Mouse (Mus musculus) spleen, adult 2 months (tissue): ENCODE data around the gene Tsc22d1. TPM values are rescaled to one million over a fixed set of nuclear protein-coding genes. Genes with fewer than 3 reads are reported as not detected.

Source experiments
- DNase-seq, 2 experiments: peaks; one replicate each; pipeline versions ENCODE4 v3.0.0 to v3.0.0-alpha.2; 2012 to 2021; ENCODE audit warnings: low spot score in 2 of 2, low read depth in 1 of 2
- H3K27ac ChIP-seq: fragments of 200-500 bp; 2 replicates; pipeline ENCODE4 v1.5.1; 2012; ENCODE audit warnings: low read length, inconsistent platforms; ENCODE audit not compliant: insufficient read depth
- H3K27me3 ChIP-seq: fragments of 200-500 bp; 2 replicates; pipeline ENCODE4 v1.6.1; 2012; ENCODE audit warnings: mild to moderate bottlenecking, moderate library complexity, low read length, inconsistent platforms; ENCODE audit not compliant: control insufficient read depth, insufficient read depth
- H3K36me3 ChIP-seq: fragments of 200-500 bp; 2 replicates; pipeline ENCODE4 v1.6.1; 2012; ENCODE audit warnings: mild to moderate bottlenecking, low read length, inconsistent platforms; ENCODE audit not compliant: control insufficient read depth, insufficient read depth
- H3K4me1 ChIP-seq: fragments of 200-500 bp; 2 replicates; pipeline ENCODE4 v1.6.1; 2011; ENCODE audit warnings: inconsistent platforms; ENCODE audit not compliant: control insufficient read depth, insufficient read depth, insufficient read length
- H3K4me3 ChIP-seq: fragments of 200-500 bp; 2 replicates; pipeline ENCODE4 v1.5.1; 2011; ENCODE audit warnings: mild to moderate bottlenecking, inconsistent platforms; ENCODE audit not compliant: insufficient read depth, insufficient read length; ENCODE audit errors: extremely low read depth
- CTCF ChIP-seq: fragments of 200-500 bp; IDR thresholded peaks from 2 replicates; pipeline ENCODE4 v1.5.1; 2011; ENCODE audit warnings: mild to moderate bottlenecking, inconsistent platforms; ENCODE audit not compliant: insufficient read depth, insufficient read length, insufficient replicate concordance; ENCODE audit errors: extremely low read depth
- POLR2A ChIP-seq: fragments of 200-500 bp; IDR thresholded peaks from 2 replicates; pipeline ENCODE4 v1.6.1; 2011; ENCODE audit warnings: low read depth, low read length, inconsistent platforms
- WGBS: fragments of 180-500 bp; shearing (Covaris S2); methylation state at CpG from one replicate; pipeline ENCODE4 v1.1.7; 2018; 5-methylcytosine and 5-hydroxymethylcytosine counted together
- polyA plus RNA-seq: library from polyadenylated mRNA; depleted of rRNA; stranded (reverse); fragments of >200 nt; gene quantifications from 2 replicates; pipeline ENCODE4 v1.2.3, GENCODE M21; 2012

Gene Tsc22d1
- polyA plus RNA-seq, 1 experiment: 82.9 TPM

DNA sequence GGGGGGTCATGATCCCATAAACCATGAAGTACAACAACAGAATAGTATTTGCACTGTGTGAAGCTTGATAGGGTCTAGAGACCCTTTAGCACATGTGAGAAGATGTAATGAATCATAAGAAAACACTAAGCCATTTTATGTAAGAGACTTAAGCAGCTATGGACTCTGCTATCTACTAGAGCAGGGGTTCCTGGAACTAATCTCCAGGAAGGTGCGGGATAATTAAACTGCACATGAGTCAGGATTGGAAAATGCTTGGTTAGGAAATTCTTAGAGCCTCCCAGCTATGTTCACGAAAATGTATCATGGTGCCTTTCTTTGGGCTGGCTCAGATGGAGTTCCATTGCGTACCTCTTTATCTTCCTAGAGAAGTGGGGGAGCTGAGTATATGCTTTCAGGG, 106.5 kb downstream of the Tsc22d1 start:
- Histone ChIP-seq H3K4me1 (no peaks in the 10 kb centered on the region), H3K36me3 (no peaks in the 10 kb centered on the region), H3K27ac (no peak overlapping the region), H3K4me3 (no peak overlapping the region), H3K27me3 (no peaks in the 10 kb centered on the region)
- TF ChIP-seq CTCF (no peak), POLR2A (no peak)
- 98% methylated on average over 3 of the region's 3 CpGs for WGBS
- DNase-seq: no peak

DNA sequence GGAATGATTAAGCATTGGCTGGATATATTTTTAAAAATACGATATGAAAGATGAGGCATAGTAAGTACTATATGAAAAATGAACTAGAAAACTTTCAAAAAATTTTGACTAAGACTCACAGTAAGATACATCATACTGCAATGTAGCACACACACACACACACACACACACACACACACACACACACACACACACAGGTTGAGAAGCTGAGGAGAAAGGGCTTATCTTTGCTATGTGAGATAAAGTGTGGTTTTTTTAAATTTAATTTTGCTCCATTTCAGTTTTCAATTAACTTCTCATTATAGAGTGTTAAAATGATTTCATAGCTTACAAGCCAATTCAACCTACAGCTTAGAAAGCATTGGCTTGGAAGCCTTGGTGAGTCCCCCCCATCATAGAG, 108.6 kb downstream of the Tsc22d1 start:
- TF ChIP-seq POLR2A (no peak), CTCF (no peak)
- no peaks in the 10 kb centered on the region for H3K36me3 ChIP-seq
- no peak overlapping the region for H3K27ac ChIP-seq
- H3K4me1 ChIP-seq: no peaks in the 10 kb centered on the region
- H3K27me3 ChIP-seq: no peaks in the 10 kb centered on the region
- DNase-seq: no peak
- WGBS: 92% methylated on average over 1 of the region's 1 CpGs
- H3K4me3 ChIP-seq: no peak overlapping the region

DNA sequence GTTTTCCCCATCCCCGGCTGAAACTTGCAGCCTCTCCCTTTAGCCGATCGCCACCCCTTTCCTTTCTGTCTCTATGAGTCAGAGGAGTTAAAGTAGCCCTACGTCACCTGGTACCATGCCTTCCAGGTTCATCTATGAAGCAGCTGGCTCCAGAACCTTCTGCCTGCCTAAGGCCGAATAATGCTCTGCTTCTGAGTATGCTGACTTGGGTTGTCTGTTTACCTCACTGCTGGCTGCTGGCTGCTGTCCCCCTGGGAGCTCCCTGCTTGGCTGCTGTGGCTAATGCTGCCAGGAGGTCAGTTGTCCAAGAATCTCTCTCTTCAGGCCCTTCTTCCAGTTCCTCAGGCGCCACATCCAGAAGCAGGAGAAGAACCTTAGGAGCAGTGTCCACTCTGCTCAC, 111.7 kb downstream of the Tsc22d1 start:
- no peak overlapping the region for H3K4me3 ChIP-seq
- H3K27me3 ChIP-seq: no peaks in the 10 kb centered on the region
- no peaks in the 10 kb centered on the region for H3K36me3 ChIP-seq
- no peaks in the 10 kb centered on the region for H3K4me1 ChIP-seq
- TF ChIP-seq CTCF (no peak), POLR2A (no peak)
- DNase-seq: no peak
- no peak overlapping the region for H3K27ac ChIP-seq
- WGBS: 92% methylated on average over 6 of the region's 6 CpGs

DNA sequence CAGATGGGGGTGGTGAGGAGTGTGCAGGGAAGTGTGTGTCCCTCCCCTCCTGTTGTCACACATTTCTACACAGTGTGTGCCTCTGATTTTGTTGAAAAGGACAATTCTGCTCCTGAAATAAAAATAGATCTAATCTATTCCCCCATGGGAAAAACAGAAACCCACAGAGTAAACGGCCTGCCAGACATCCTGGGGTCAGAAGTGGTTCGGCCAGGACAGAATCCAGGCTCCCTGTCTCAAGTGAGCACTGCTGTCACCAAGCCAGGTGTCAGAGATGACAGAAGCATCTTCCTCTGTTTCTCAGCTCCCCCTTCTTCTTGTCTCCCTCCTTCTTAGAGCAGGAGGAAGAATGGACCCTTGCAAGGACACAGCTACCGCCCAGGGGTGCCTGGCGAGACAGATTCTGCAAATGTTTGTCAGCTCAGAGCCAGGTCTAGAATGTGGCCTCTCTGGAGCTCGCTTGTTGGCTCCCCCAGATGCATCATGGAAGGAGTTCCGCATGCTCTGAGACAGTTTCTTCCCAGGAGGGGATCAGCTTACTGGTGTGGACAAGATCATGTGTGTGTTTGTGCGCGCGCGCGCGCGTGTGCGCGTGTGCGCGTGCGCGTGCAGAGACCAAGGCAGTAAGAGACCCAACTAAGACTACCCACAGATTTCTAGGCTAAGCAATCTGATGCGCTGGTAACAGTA, 112.4 kb downstream of the Tsc22d1 start:
- Histone ChIP-seq H3K36me3 (no peaks in the 10 kb centered on the region), H3K4me1 (no peaks in the 10 kb centered on the region), H3K27ac (no peak overlapping the region), H3K4me3 (no peak overlapping the region), H3K27me3 (no peaks in the 10 kb centered on the region)
- 91% methylated on average over 20 of the region's 20 CpGs for WGBS
- TF ChIP-seq POLR2A (no peak), CTCF (no peak)
- no peak for DNase-seq

DNA sequence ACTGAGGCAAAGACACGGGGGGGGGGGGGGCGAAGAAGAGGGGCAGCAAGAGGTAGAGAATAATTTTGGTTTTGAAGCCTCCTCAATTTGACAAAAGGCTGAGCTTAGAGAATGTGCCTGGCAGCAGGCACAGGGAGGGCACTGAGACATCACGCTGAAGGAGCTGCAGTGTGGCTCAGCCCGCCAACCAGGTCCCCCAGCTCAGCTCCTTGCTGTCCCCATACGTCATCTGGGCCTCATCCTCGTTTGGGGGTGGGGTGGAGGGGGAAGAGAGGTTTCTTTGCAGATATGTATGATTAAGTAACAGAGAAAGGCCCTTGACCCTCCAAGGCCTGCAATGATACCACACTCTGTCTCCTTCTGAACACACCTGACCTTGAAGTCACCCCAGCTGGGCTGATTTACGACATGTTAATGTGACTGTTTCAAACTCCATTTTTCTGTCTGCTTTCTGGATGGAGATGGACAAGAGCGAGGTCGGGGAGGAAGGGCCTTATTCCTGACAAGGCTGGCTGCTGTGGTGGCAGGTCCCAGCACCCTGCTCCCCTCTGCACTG, 113.1 kb downstream of the Tsc22d1 start:
- H3K36me3 ChIP-seq: no peaks in the 10 kb centered on the region
- 79% methylated on average over 9 of the region's 9 CpGs for WGBS
- H3K4me3 ChIP-seq: no peak overlapping the region
- DNase-seq: no peak
- no peaks in the 10 kb centered on the region for H3K4me1 ChIP-seq
- no peak overlapping the region for H3K27ac ChIP-seq
- H3K27me3 ChIP-seq: no peaks in the 10 kb centered on the region
- no peak for TF ChIP-seq POLR2A
- TF ChIP-seq CTCF: no peak

DNA sequence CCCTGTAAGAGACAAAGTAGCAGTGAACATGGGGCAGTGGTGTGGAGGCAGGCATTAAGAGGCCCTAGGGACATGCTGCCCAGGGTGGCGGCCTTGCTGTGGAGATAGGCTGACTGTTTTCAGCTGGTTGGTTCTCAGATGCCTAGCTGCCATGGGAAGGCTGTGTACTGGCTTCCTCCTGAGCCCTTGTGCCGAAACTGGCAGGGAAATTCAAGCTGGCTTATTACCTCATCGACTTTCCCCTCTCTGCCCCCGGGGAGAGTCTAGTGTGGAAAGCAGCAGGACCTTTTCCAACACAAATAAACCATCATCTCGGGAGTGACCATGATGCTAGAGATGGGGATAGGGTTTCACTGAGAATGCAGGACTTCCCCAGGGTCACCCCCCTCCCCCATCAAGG, 113.9 kb downstream of the Tsc22d1 start:
- no peak for DNase-seq
- Histone ChIP-seq H3K36me3 (no peaks in the 10 kb centered on the region), H3K27me3 (no peaks in the 10 kb centered on the region), H3K4me1 (no peaks in the 10 kb centered on the region), H3K27ac (no peak overlapping the region), H3K4me3 (no peak overlapping the region)
- 97% methylated on average over 5 of the region's 5 CpGs for WGBS
- TF ChIP-seq CTCF: no peak
- no peak for TF ChIP-seq POLR2A

DNA sequence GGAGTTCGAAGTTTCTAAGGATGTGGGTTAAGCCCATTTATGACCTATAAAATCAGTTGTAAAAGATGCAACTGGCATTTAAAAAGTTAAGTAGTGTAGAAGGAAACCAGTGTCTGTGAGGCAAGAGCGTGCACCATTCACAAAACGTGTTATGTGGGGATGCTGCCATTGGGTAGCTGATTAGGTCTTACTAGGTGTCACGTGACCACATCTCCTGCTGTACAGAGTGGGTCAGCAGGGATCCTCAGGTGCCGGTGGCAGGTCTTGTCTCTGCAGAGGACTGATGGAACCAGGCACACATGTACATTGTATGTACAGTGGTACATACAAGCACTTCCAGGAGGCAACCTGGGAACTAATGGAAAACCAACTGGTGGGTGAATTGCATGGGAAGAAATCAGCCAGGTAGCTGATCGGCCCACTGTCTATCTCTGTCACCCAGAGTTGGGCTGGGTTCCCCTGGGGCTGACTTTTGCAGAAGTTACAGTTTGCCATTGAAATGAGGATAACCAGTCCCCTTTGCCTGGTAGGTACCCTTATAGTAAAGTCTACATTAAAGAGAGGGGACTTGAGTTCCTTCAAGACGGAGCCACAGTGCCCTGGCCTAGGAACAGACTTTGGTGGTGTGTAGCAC, 116.4 kb downstream of the Tsc22d1 start:
- H3K27ac ChIP-seq: no peak overlapping the region

More for the DNA sequence above, 116.4 kb downstream of the Tsc22d1 start:
- Histone ChIP-seq H3K4me1 (no peaks in the 10 kb centered on the region), H3K4me3 (no peak overlapping the region), H3K27me3 (no peaks in the 10 kb centered on the region), H3K36me3 (no peaks in the 10 kb centered on the region)
- 79% methylated on average over 7 of the region's 7 CpGs for WGBS
- TF ChIP-seq POLR2A (no peak), CTCF (no peak)
- DNase-seq: no peak
